Mouse (Mus musculus): ENCODE data around the gene Atp10b. TPM values are rescaled to one million over a fixed set of nuclear protein-coding genes. Genes with fewer than 3 reads are reported as not detected.
"Not testable (repeated sequence)": the region's sequence is repeated elsewhere in the genome, so short reads cannot be mapped to it uniquely, and the experiment has no call there.

Atp10b gene
- 0.04 TPM in 1 of 2 replicates, not detected in the other for polyA plus RNA-seq (2016; fragmentation: Nextera tagmentation; extraction: Ambion mirVana)

GRCm38 (mm10) chr11:43149577-43149976, at the start of gene Atp10b:
Gene Atp10b, plus strand, starts transcription at chr11:43149877.
- H3K4me3 ChIP-seq: no peak within 1 kb of the TSS
- 73% methylated on average over 1 of the region's 1 CpGs for WGBS
- H3K9me3 ChIP-seq (replicated peaks): no peaks in the 10 kb centered on the region
- 0 out of 2 replicates have a peak, but pooled peaks cover 4% of the 10 kb centered on the region for H3K4me1 ChIP-seq
- DNase-seq (ENCODE audit: low spot score): no peak
- H3K36me3 ChIP-seq: no peaks in the 10 kb centered on the region
- H3K27ac ChIP-seq: no peak within 1 kb of the TSS
- H3K27me3 ChIP-seq (ENCODE audit: low read depth, poor library complexity, severe bottlenecking): no peaks in the 10 kb centered on the region

- H3K9me3 ChIP-seq (replicated peaks): no peaks in the 10 kb centered on the region
- DNase-seq (ENCODE audit: low spot score): no peak
- no peak overlapping the region for H3K4me3 ChIP-seq
- WGBS: 100% methylated on average over 1 of the region's 1 CpGs
- no peaks in the 10 kb centered on the region for H3K27me3 ChIP-seq (ENCODE audit: low read depth, poor library complexity, severe bottlenecking)
- no peaks in the 10 kb centered on the region for H3K36me3 ChIP-seq
- no peaks in the 10 kb centered on the region for H3K4me1 ChIP-seq
- H3K27ac ChIP-seq: no peak overlapping the region
These were observed 48.3 kb upstream of the Atp10b start for GRCm38 (mm10) chr11:43101357-43101756.

- Histone ChIP-seq H3K9me3 (replicated peaks) (no peaks in the 10 kb centered on the region; the same call in 1 of the 2 replicates), H3K27me3 (ENCODE audit: low read depth, poor library complexity, severe bottlenecking) (no peaks in the 10 kb centered on the region), H3K27ac (no peak overlapping the region), H3K4me3 (no peak overlapping the region), H3K4me1 (no peaks in the 10 kb centered on the region), H3K36me3 (no peaks in the 10 kb centered on the region)
- no peak for DNase-seq (ENCODE audit: low spot score)
- 81% methylated on average over 4 of the region's 4 CpGs for WGBS
These were observed 23.7 kb upstream of the Atp10b start for GRCm38 (mm10) chr11:43125908-43126477.

- not testable (repeated sequence) for H3K4me1 ChIP-seq; H3K27me3 ChIP-seq (ENCODE audit: low read depth, poor library complexity, severe bottlenecking); H3K4me3 ChIP-seq; H3K27ac ChIP-seq; H3K36me3 ChIP-seq; DNase-seq (ENCODE audit: low spot score); H3K9me3 ChIP-seq (replicated peaks)
- 79% methylated on average over 12 of the region's 12 CpGs for WGBS
These were observed 23.1 kb upstream of the Atp10b start for GRCm38 (mm10) chr11:43126573-43126972.

DNA sequence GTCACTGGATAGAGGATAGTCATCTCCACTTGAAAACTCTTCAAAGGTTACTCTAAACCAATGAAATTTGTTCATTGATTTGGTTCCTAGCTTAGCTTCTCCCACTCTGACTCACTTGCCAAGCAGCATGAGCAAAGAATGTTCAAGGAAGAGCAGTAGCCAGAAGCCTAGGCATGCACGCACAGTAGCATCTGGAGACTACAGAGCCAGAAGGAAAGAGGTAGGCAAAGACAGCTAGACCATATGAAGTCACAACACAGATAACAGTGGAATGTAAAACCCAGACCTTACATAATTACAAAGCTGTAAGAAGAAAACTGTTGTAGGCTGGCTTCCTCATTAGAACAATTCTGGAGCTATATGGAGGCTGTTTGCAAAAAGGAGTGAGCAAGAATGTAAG, 8.4 kb upstream of the Atp10b start:
- WGBS: 94% methylated on average over 1 of the region's 1 CpGs
- no peak for DNase-seq (ENCODE audit: low spot score)
- Histone ChIP-seq H3K27ac (no peak overlapping the region), H3K4me1 (peaks cover 20% of the 10 kb centered on the region), H3K36me3 (no peaks in the 10 kb centered on the region), H3K9me3 (replicated peaks) (no peaks in the 10 kb centered on the region), H3K4me3 (no peak overlapping the region), H3K27me3 (ENCODE audit: low read depth, poor library complexity, severe bottlenecking) (no peaks in the 10 kb centered on the region)

- Histone ChIP-seq H3K4me3 (no peak overlapping the region), H3K36me3 (no peaks in the 10 kb centered on the region), H3K9me3 (replicated peaks) (no peaks in the 10 kb centered on the region), H3K27ac (no peak overlapping the region), H3K4me1 (peaks cover 24% of the 10 kb centered on the region), H3K27me3 (ENCODE audit: low read depth, poor library complexity, severe bottlenecking) (no peaks in the 10 kb centered on the region)
- WGBS: 96% methylated on average over 1 of the region's 1 CpGs
- DNase-seq (ENCODE audit: low spot score): no peak
These were observed 6.9 kb upstream of the Atp10b start for GRCm38 (mm10) chr11:43142811-43143210.

DNA sequence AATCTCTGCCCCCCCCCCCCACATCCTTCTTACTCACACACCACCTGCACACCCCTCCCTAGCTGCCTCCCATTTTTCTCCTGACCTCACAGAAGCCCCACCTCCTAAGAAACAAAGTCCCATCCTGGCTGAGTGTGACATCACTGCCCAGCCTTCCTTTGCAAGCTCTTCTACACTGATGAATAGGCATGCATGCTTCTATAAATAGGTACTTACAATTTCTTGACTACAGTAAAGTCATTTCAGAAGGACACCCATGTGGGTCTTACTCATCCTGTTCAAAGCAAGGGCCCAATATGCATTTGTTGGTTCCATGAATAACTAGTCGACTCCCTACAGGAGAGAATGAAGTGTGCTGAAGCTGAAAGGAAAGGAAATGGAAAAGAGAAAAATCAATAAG, 5.5 kb upstream of the Atp10b start:
- H3K27me3 ChIP-seq (ENCODE audit: low read depth, poor library complexity, severe bottlenecking): no peaks in the 10 kb centered on the region
- H3K4me1 ChIP-seq: peaks cover 22% of the 10 kb centered on the region
- H3K36me3 ChIP-seq: no peaks in the 10 kb centered on the region
- WGBS: 95% methylated on average over 1 of the region's 1 CpGs
- DNase-seq (ENCODE audit: low spot score): no peak
- H3K4me3 ChIP-seq: no peak overlapping the region
- no peaks in the 10 kb centered on the region for H3K9me3 ChIP-seq (replicated peaks)
- no peak overlapping the region for H3K27ac ChIP-seq

GRCm38 (mm10) chr11:43144882-43145281, 4.8 kb upstream of the Atp10b start:
- WGBS: 51% methylated on average over 2 of the region's 2 CpGs
- H3K27me3 ChIP-seq (ENCODE audit: low read depth, poor library complexity, severe bottlenecking); DNase-seq (ENCODE audit: low spot score); H3K27ac ChIP-seq; H3K9me3 ChIP-seq (replicated peaks); H3K4me3 ChIP-seq; H3K36me3 ChIP-seq: not testable (repeated sequence)
- peaks cover 15% of the 10 kb centered on the region for H3K4me1 ChIP-seq

GRCm38 (mm10) chr11:43147380-43147779, 2.3 kb upstream of the Atp10b start:
- Histone ChIP-seq H3K4me3 (no peak overlapping the region), H3K27ac (no peak overlapping the region), H3K4me1 (0 out of 2 replicates have a peak, but pooled peaks cover 10% of the 10 kb centered on the region), H3K27me3 (ENCODE audit: low read depth, poor library complexity, severe bottlenecking) (no peaks in the 10 kb centered on the region), H3K9me3 (replicated peaks) (no peaks in the 10 kb centered on the region), H3K36me3 (no peaks in the 10 kb centered on the region)
- no peak for DNase-seq (ENCODE audit: low spot score)
- 64% methylated on average over 2 of the region's 2 CpGs for WGBS

- Histone ChIP-seq H3K27ac (no peak overlapping the region), H3K9me3 (replicated peaks) (no peaks in the 10 kb centered on the region), H3K4me3 (no peak overlapping the region), H3K36me3 (no peaks in the 10 kb centered on the region), H3K27me3 (ENCODE audit: low read depth, poor library complexity, severe bottlenecking) (no peaks in the 10 kb centered on the region), H3K4me1 (0 out of 2 replicates have a peak, but pooled peaks cover 4% of the 10 kb centered on the region)
- 89% methylated on average over 1 of the region's 1 CpGs for WGBS
- no peak for DNase-seq (ENCODE audit: low spot score)
These were observed 1.3 kb upstream of the Atp10b start for GRCm38 (mm10) chr11:43148341-43148740.

- no peak for DNase-seq (ENCODE audit: low spot score)
- H3K9me3 ChIP-seq (replicated peaks): no peaks in the 10 kb centered on the region
- no peaks in the 10 kb centered on the region for H3K27me3 ChIP-seq (ENCODE audit: low read depth, poor library complexity, severe bottlenecking)
- H3K27ac ChIP-seq: no peak overlapping the region
- no peak overlapping the region for H3K4me3 ChIP-seq
- H3K4me1 ChIP-seq: peaks cover 4% of the 10 kb centered on the region; the same call in 1 of the 2 replicates
- H3K36me3 ChIP-seq: no peaks in the 10 kb centered on the region
- 79% methylated on average over 1 of the region's 1 CpGs for WGBS
These were observed 5.3 kb downstream of the Atp10b start for GRCm38 (mm10) chr11:43155004-43155403.

DNA sequence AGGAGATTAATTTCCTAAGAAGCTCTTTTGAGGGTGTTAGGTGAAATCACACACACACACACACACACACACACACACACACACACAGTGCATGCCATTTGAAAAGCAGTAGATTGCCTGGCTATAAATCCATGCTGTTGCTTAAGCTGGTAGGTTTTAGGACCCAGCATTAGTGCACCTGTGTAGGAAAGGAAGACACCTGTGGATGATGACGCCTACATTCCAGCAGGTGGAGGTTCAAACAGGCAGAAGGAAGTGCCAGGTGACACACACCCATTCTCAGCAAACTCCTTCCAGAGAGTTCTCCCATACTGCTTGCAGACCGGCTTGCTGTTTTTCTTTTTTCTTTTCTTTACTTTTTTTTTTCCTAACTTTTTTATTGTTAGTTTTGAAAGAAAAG, 5.7 kb downstream of the Atp10b start:
- DNase-seq (ENCODE audit: low spot score): no peak
- Histone ChIP-seq H3K4me3 (no peak overlapping the region), H3K9me3 (replicated peaks) (no peaks in the 10 kb centered on the region), H3K4me1 (peaks cover 8% of the 10 kb centered on the region; the same call in 1 of the 2 replicates), H3K27ac (no peak overlapping the region), H3K36me3 (no peaks in the 10 kb centered on the region), H3K27me3 (ENCODE audit: low read depth, poor library complexity, severe bottlenecking) (no peaks in the 10 kb centered on the region)
- WGBS: 81% methylated on average over 2 of the region's 2 CpGs

DNA sequence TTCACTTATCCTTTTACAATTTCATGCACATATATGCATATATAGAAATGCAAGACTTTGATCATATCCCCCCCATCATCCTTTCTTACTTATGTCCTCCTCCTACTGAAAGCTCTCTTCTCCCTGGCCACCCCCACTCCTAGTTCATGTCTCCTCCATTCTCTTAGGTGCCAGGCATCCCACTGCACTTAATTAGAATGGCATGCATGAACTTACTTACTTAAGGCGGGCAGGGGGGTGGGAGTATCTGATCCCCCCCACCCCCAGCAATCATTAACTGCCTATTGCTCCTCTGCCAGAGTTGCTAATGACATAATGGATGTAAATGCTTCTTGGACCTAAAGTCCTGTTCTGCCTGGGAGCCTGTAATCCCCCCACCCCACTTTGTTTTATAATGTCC, 9.1 kb downstream of the Atp10b start:
- Histone ChIP-seq H3K4me3 (no peak overlapping the region), H3K9me3 (replicated peaks) (no peaks in the 10 kb centered on the region), H3K4me1 (peaks cover 8% of the 10 kb centered on the region; the same call in 1 of the 2 replicates), H3K36me3 (no peaks in the 10 kb centered on the region), H3K27ac (no peak overlapping the region), H3K27me3 (ENCODE audit: low read depth, poor library complexity, severe bottlenecking) (no peaks in the 10 kb centered on the region)
- no peak for DNase-seq (ENCODE audit: low spot score)
- WGBS: 52% methylated on average over 1 of the region's 1 CpGs
